Comparison of ENCODE assay signal across 10 mouse cellular contexts in the genomic region with DNA sequence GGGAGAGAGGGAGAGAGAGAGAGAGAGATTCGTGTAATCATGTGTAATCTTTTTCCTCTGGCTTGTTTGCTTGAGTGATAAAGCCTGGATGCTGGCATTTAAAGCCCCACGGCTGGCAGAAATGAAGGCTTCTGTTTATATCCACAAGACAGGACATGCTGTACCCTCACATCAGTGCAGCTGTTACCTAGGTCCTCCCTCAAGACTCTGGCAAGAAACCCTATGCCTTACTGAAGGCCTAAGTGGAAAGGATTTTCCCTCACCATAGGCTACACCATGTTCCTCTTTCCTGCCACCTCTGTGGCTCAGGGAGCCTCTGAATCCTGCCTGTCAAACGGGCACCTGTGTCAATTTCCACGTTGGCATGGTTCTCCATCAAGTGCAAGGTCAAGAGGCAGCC. TPM values are rescaled to one million over a fixed set of nuclear protein-coding genes. Genes with fewer than 3 reads are reported as not detected.
DNase-seq lines count a peak whose midpoint lies in the region; ATAC-seq lines count a peak whose summit lies in the region.
"Had no signal": no experiment of that assay in that cellular context is flagged by ENCODE, and none has a peak within 500 bp of the region (broad histone marks: within the 10 kb centered on the region; RNA-seq: fewer than 3 reads in every experiment).

No protein-coding gene starts in this region.

- no peak overlapping the region for H3K27ac ChIP-seq in heart, embryonic 11.5 days (ENCODE audit: low read depth, low read length)
- H3K27ac ChIP-seq in embryonic facial prominence, embryonic 11.5 days (replicated peaks; ENCODE audit: low read depth, low read length) = no peak overlapping the region; the same call in 1 of the 2 replicates
- peak overlapping the region; percentile 54 for H3K27ac ChIP-seq in hindbrain, embryonic 11.5 days (ENCODE audit: low read depth, low read length)
- H3K27ac ChIP-seq in midbrain, embryonic 14.5 days (replicated peaks; ENCODE audit: low read depth, low read length) = peak overlapping the region; percentile 64
- H3K27ac ChIP-seq: heart, embryonic 13.5 days had no signal

- no peak overlapping the region for H3K4me2 ChIP-seq in heart, embryonic 11.5 days
- H3K4me2 ChIP-seq in embryonic facial prominence, embryonic 11.5 days (ENCODE audit: low read depth, low read length) = no peak overlapping the region
- no peak overlapping the region for H3K4me2 ChIP-seq in hindbrain, embryonic 11.5 days (replicated peaks; ENCODE audit: low read depth, low read length)
- H3K4me2 ChIP-seq in midbrain, embryonic 14.5 days (ENCODE audit: low read length) = no peak overlapping the region
- H3K4me2 ChIP-seq: heart, embryonic 13.5 days; lung, embryonic 14.5 days had no signal

- WGBS in heart, embryonic 11.5 days (ENCODE audit: insufficient replicate concordance) = 56% methylated on average over 4 of the region's 4 CpGs
- WGBS in embryonic facial prominence, embryonic 11.5 days = 73% methylated on average over 4 of the region's 4 CpGs
- WGBS in hindbrain, embryonic 11.5 days = 67% methylated on average over 4 of the region's 4 CpGs
- WGBS in midbrain, embryonic 14.5 days = 48% methylated on average over 4 of the region's 4 CpGs

- no peaks in the 10 kb centered on the region for H3K36me3 ChIP-seq in heart, embryonic 11.5 days (ENCODE audit: control insufficient read depth, insufficient read depth, low read length)
- H3K36me3 ChIP-seq in embryonic facial prominence, embryonic 11.5 days (replicated peaks; ENCODE audit: control insufficient read depth, insufficient read depth, low read depth, low read length) = no peaks in the 10 kb centered on the region
- no peaks in the 10 kb centered on the region for H3K36me3 ChIP-seq in hindbrain, embryonic 11.5 days (ENCODE audit: control insufficient read depth, insufficient read depth, low read length)
- no peaks in the 10 kb centered on the region for H3K36me3 ChIP-seq in midbrain, embryonic 14.5 days (ENCODE audit: control insufficient read depth, insufficient read depth, low read length)
- H3K36me3 ChIP-seq: heart, embryonic 13.5 days had no signal

- no peaks in the 10 kb centered on the region for H3K9me3 ChIP-seq in heart, embryonic 11.5 days (replicated peaks; ENCODE audit: control insufficient read depth, low read length)
- no peaks in the 10 kb centered on the region for H3K9me3 ChIP-seq in embryonic facial prominence, embryonic 11.5 days (replicated peaks; ENCODE audit: control insufficient read depth, low read length)
- H3K9me3 ChIP-seq in hindbrain, embryonic 11.5 days (ENCODE audit: control insufficient read depth, low read length) = no peaks in the 10 kb centered on the region
- H3K9me3 ChIP-seq in midbrain, embryonic 14.5 days (ENCODE audit: control insufficient read depth, low read length) = no peaks in the 10 kb centered on the region
- H3K9me3 ChIP-seq: heart, embryonic 13.5 days had no signal

- no peaks in the 10 kb centered on the region for H3K4me1 ChIP-seq in heart, embryonic 11.5 days (ENCODE audit: control insufficient read depth, insufficient read depth, low read length)
- no peaks in the 10 kb centered on the region for H3K4me1 ChIP-seq in embryonic facial prominence, embryonic 11.5 days (ENCODE audit: control insufficient read depth, insufficient read depth, low read length)
- no peaks in the 10 kb centered on the region; the same call in 1 of the 2 replicates for H3K4me1 ChIP-seq in hindbrain, embryonic 11.5 days (replicated peaks; ENCODE audit: control insufficient read depth, insufficient read depth, low read length)
- H3K4me1 ChIP-seq in midbrain, embryonic 14.5 days (ENCODE audit: control insufficient read depth, insufficient read depth, low read length) = peaks cover 13% of the 10 kb centered on the region; the same call in 1 of the 2 replicates

- DNase-seq in heart, adult 18-20 months = peak; percentile 28 to 30
- DNase-seq in embryonic facial prominence, embryonic 11.5 days (ENCODE audit: low spot score) = no peak
- DNase-seq in hindbrain, embryonic 11.5 days (ENCODE audit: low spot score) = no peak
- no peak for DNase-seq in midbrain, embryonic 14.5 days
- DNase-seq in cerebellum, adult 11 months = no peak
- DNase-seq in embryo, embryonic 10 days (ENCODE audit: low spot score) = no peak
- no peak for DNase-seq in urinary bladder, postnatal 10 days (ENCODE audit: low spot score)

- no peak overlapping the region for H3K4me3 ChIP-seq in heart, embryonic 11.5 days (ENCODE audit: low read depth, low read length)
- H3K4me3 ChIP-seq in embryonic facial prominence, embryonic 11.5 days (ENCODE audit: low read depth, low read length) = no peak overlapping the region
- no peak overlapping the region for H3K4me3 ChIP-seq in hindbrain, embryonic 11.5 days (ENCODE audit: low read depth, low read length)
- H3K4me3 ChIP-seq in midbrain, embryonic 14.5 days (replicated peaks; ENCODE audit: low read depth, low read length) = no peak overlapping the region
- H3K4me3 ChIP-seq: heart, embryonic 13.5 days had no signal

- no peak for ATAC-seq in heart, embryonic 11.5 days (replicated peaks; ENCODE audit: insufficient number of reproducible peaks, low FRiP score, low TSS enrichment)
- 0 out of 2 replicates have a peak, but pooled peaks have one; percentile 23 for ATAC-seq in embryonic facial prominence, embryonic 11.5 days (replicated peaks; ENCODE audit: insufficient number of reproducible peaks, low FRiP score, low TSS enrichment, low read depth)
- 0 out of 2 replicates have a peak, but pooled peaks have one; percentile 35 for ATAC-seq in hindbrain, embryonic 11.5 days (ENCODE audit: low FRiP score)
- ATAC-seq in midbrain, embryonic 14.5 days (ENCODE audit: low FRiP score, low TSS enrichment) = 0 out of 2 replicates have a peak, but pooled peaks have one; percentile 17

- no peaks in the 10 kb centered on the region for H3K27me3 ChIP-seq in heart, embryonic 11.5 days (ENCODE audit: control insufficient read depth, insufficient read depth, low read length)
- H3K27me3 ChIP-seq in embryonic facial prominence, embryonic 11.5 days (ENCODE audit: control insufficient read depth, insufficient read depth, low read length) = no peaks in the 10 kb centered on the region
- H3K27me3 ChIP-seq in hindbrain, embryonic 11.5 days (ENCODE audit: control insufficient read depth, insufficient read depth, low read length) = no peaks in the 10 kb centered on the region
- no peaks in the 10 kb centered on the region for H3K27me3 ChIP-seq in midbrain, embryonic 14.5 days (ENCODE audit: control insufficient read depth, insufficient read depth, low read length)
- H3K27me3 ChIP-seq: heart, embryonic 13.5 days had no signal

- no peak overlapping the region for H3K9ac ChIP-seq in heart, embryonic 11.5 days (ENCODE audit: low read depth, low read length)
- H3K9ac ChIP-seq in embryonic facial prominence, embryonic 11.5 days (replicated peaks; ENCODE audit: low read length) = no peak overlapping the region
- H3K9ac ChIP-seq in hindbrain, embryonic 11.5 days (ENCODE audit: low read depth, low read length) = no peak overlapping the region
- H3K9ac ChIP-seq in midbrain, embryonic 14.5 days (replicated peaks; ENCODE audit: low read length) = no peak overlapping the region
- H3K9ac ChIP-seq: heart, embryonic 13.5 days; lung, embryonic 14.5 days had no signal

RNA-seq across cellular contexts. Expression of a gene that starts 43.9 kb away (rescaled TPM):
- not detected for total RNA-seq in heart, adult 18-20 months (2021)
- not detected in 2 replicates for polyA plus RNA-seq in heart, embryonic 11.5 days (2014; fragmentation: Nextera tagmentation; extraction: Ambion mirVana)
- polyA plus RNA-seq in embryonic facial prominence, embryonic 11.5 days (2014; fragmentation: Nextera tagmentation; extraction: Ambion mirVana) = 0.14 TPM in 2 replicates
- polyA plus RNA-seq in hindbrain, embryonic 11.5 days (2014; fragmentation: Nextera tagmentation; extraction: Ambion mirVana) = 0.11 TPM in 1 of 2 replicates, not detected in the other
- polyA plus RNA-seq in midbrain, embryonic 14.5 days (2014; fragmentation: Nextera tagmentation; extraction: Ambion mirVana) = 0.23 and 0.36 TPM in 2 replicates
- polyA plus RNA-seq: lung, embryonic 14.5 days had no signal

Comparison
In these comparisons a context has a peak if more than half of its experiments do, and no peak if none do; other contexts are left out.
1. DNase-seq: peak in heart, adult 18-20 months (2 of 2); none in embryonic facial prominence, embryonic 11.5 days (single experiment), hindbrain, embryonic 11.5 days (single experiment), midbrain, embryonic 14.5 days (single experiment), cerebellum, adult 11 months (single experiment), embryo, embryonic 10 days (single experiment) and urinary bladder, postnatal 10 days (single experiment).
2. H3K27ac ChIP-seq: peak in hindbrain, embryonic 11.5 days (single experiment) and midbrain, embryonic 14.5 days (single experiment); none in heart, embryonic 11.5 days (single experiment) and embryonic facial prominence, embryonic 11.5 days (single experiment).